Mouse (Mus musculus) myocyte (in vitro differentiated cells): ENCODE measurements around the gene Dctpp1.

ENCODE experiments used
- MAX ChIP-seq: IDR thresholded peaks from one replicate; pipeline ENCODE4 v1.6.1; 2011; ENCODE audit warnings: low read depth, mild to moderate bottlenecking, control low read depth
- POLR2A ChIP-seq: IDR thresholded peaks from one replicate; pipeline ENCODE4 v1.6.1; 2011; ENCODE audit warnings: low read depth, mild to moderate bottlenecking, control low read depth, moderate library complexity; ENCODE audit not compliant: insufficient read length

GRCm38 (mm10) chr7:127263526-127263925, 3.0 kb upstream of the Dctpp1 start:
- TF ChIP-seq POLR2A (no peak), MAX (no peak)
